Mouse (Mus musculus): Measurements from ENCODE around the gene Dcxr. TPM values are rescaled to one million over a fixed set of nuclear protein-coding genes. Genes with fewer than 3 reads are reported as not detected.
"Not testable (repeated sequence)": the region's sequence is repeated elsewhere in the genome, so short reads cannot be mapped to it uniquely, and the experiment has no call there.

Dcxr gene
- polyA plus RNA-seq, 3 experiments from 2014 or later = 20.5 to 29.7 (median 26.5) TPM

- no peak for ATAC-seq
Measured at GRCm38 (mm10) chr11:120707969-120708368, 19.1 kb downstream of the Dcxr start.

- ATAC-seq = no peak
Measured at GRCm38 (mm10) chr11:120707225-120707624, 19.9 kb downstream of the Dcxr start.

GRCm38 (mm10) chr11:120706120-120706519 lies 21.0 kb downstream of the Dcxr start:
- no peak for ATAC-seq

GRCm38 (mm10) chr11:120704486-120705325 lies 22.4 kb downstream of the Dcxr start:
- no peak for ATAC-seq

GRCm38 (mm10) chr11:120703696-120704454 lies 23.2 kb downstream of the Dcxr start:
- ATAC-seq = no peak

- ATAC-seq = no peak
Measured at GRCm38 (mm10) chr11:120697741-120698140, 29.3 kb downstream of the Dcxr start.

GRCm38 (mm10) chr11:120696568-120696967 lies 30.5 kb downstream of the Dcxr start:
- ATAC-seq = no peak

- no peak for ATAC-seq
Measured at GRCm38 (mm10) chr11:120695641-120696040, 31.4 kb downstream of the Dcxr start.

GRCm38 (mm10) chr11:120695184-120695583 lies 31.9 kb downstream of the Dcxr start:
- no peak for ATAC-seq

- no peak for ATAC-seq
Measured at GRCm38 (mm10) chr11:120693461-120693860, 33.6 kb downstream of the Dcxr start.

GRCm38 (mm10) chr11:120692471-120693011 lies 34.5 kb downstream of the Dcxr start:
- ATAC-seq = no peak

GRCm38 (mm10) chr11:120689365-120689764 lies 37.7 kb downstream of the Dcxr start:
- no peak for ATAC-seq

GRCm38 (mm10) chr11:120686650-120687272 lies 40.3 kb downstream of the Dcxr start:
- ATAC-seq = no peak

GRCm38 (mm10) chr11:120684660-120685059 lies 42.4 kb downstream of the Dcxr start:
- no peak for ATAC-seq

- no peak for ATAC-seq
Measured at GRCm38 (mm10) chr11:120684086-120684485, 43.0 kb downstream of the Dcxr start.

- no peak for ATAC-seq
Measured at GRCm38 (mm10) chr11:120683536-120683935, 43.5 kb downstream of the Dcxr start.

- no peak for ATAC-seq
Measured at GRCm38 (mm10) chr11:120682683-120683082, 44.4 kb downstream of the Dcxr start.

GRCm38 (mm10) chr11:120679909-120680308 lies 47.2 kb downstream of the Dcxr start:
- ATAC-seq = no peak

- no peak for ATAC-seq
Measured at GRCm38 (mm10) chr11:120676951-120677350, 50.1 kb downstream of the Dcxr start.

- not testable (repeated sequence) for ATAC-seq
Measured at GRCm38 (mm10) chr11:120675875-120676274, 51.2 kb downstream of the Dcxr start.

All from inflammation-experienced regulatory T-cells, adult 6 months (primary cell).